Mouse (Mus musculus): ENCODE data around the gene Plxdc1. TPM values are rescaled to one million over a fixed set of nuclear protein-coding genes. Genes with fewer than 3 reads are reported as not detected.

Plxdc1 gene
- polyA plus RNA-seq, 1 experiment from 2014 or later = 0.18 TPM

DNA sequence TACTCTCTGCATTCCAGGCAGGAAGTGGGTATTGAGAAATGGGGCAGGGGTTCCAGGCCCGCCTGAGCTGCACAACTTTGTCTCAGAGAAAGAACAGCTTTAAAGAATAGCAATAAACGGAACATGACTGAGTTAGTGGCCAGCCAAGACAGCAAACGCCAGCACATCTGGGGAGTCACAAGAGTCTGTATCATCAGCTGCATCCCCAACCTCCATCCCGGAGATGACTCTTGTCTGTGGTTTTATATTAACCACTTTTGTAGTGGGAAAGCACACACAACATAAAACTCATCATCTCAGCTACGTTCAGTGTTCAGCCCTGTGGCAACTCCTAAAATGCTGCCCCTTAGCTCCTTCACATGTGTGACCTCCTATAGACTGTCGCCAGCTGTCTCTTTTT is 84.4 kb downstream of the Plxdc1 start:
- Histone ChIP-seq H3K36me3 (no peaks in the 10 kb centered on the region), H3K4me2 (no peak overlapping the region), H3K4me1 (no peaks in the 10 kb centered on the region), H3K4me3 (no peak overlapping the region), H3K9ac (no peak overlapping the region), H3K9me3 (no peaks in the 10 kb centered on the region), H3K27ac (no peak overlapping the region), H3K27me3 (no peaks in the 10 kb centered on the region)
- no peak for ATAC-seq (ENCODE audit: insufficient number of reproducible peaks, insufficient read depth, low FRiP score, low TSS enrichment, low read depth)
- 80% methylated on average over 6 of the region's 6 CpGs for WGBS

DNA sequence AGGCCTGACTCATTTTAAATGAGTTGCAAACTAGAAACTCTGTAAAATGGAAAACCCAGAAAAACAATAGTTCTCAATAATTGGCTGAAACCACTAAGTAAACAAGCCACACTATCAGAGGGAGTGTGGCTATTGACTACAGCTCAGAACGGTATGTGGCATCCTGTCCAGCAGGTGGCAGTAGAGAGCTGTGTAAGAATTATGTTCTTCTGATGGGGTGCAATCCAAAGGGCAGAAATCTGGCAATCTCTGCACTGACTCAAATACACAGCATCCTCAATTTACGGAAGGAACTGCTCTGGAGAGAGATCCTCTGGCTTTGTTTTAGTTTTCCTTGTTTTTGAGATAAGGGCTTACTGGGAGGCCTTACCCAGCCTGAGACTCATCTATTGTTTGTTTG is 86.4 kb downstream of the Plxdc1 start:
- 5% methylated on average over 2 of the region's 2 CpGs for WGBS
- Histone ChIP-seq H3K27me3 (no peaks in the 10 kb centered on the region), H3K27ac (no peak overlapping the region), H3K4me3 (no peak overlapping the region), H3K4me1 (no peaks in the 10 kb centered on the region), H3K9me3 (no peaks in the 10 kb centered on the region), H3K36me3 (no peaks in the 10 kb centered on the region), H3K4me2 (no peak overlapping the region), H3K9ac (no peak overlapping the region)
- ATAC-seq (ENCODE audit: insufficient number of reproducible peaks, insufficient read depth, low FRiP score, low TSS enrichment, low read depth) = no peak

DNA sequence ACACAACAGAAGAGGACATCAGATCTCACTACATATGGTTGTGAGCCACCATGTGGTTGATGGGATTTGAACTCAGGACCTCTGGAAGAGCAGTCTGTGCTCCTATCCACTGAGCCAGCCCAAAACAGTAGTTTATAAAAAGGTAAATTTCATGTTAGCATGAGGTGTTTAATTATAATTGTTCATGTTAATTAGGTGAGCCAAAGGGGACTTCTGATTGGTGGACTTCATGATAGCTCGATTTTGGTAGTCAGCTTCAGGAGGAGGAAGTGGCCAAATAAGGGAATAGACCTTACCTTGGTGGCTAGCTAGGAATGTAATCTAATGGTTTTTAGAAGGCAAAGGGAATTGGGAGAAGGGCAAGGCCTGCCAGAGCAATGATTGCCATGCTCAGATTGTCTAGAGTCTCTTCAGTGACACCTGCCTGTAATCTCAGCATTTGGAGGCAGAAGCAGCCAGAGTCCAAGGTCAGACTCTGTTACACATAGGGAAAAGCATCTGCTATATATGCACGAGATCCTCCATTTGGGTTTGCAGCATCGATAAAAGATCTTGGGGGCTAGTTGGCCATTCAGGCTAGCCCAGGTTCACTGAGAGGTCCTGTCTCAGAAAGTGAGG is 88.6 kb downstream of the Plxdc1 start:
- Histone ChIP-seq H3K4me3 (no peak overlapping the region), H3K4me2 (no peak overlapping the region), H3K36me3 (no peaks in the 10 kb centered on the region), H3K9me3 (peaks cover 3% of the 10 kb centered on the region; the same call in 1 of the 2 replicates), H3K4me1 (no peaks in the 10 kb centered on the region), H3K27ac (no peak overlapping the region), H3K27me3 (no peaks in the 10 kb centered on the region), H3K9ac (no peak overlapping the region)
- ATAC-seq (ENCODE audit: insufficient number of reproducible peaks, insufficient read depth, low FRiP score, low TSS enrichment, low read depth) = no peak
- 78% methylated on average over 3 of the region's 3 CpGs for WGBS

DNA sequence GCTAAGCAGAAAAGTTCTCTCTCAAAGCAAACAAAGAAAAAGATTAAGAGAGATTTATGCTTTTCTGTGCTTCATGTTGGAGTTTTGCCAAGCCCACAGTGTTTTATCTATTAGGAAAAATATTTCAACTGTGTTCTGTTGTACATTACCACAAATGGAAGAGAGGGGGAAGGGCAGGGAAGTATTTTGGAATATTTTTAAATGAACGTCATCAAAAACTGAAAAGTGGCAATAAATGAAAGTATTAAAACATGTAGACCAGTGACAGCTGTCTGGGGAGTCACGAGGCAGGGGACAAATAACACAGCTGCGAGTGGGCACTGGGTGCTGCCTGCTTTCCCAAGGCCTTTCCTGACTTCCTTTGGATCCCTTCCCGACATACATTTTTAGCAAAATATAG is 89.6 kb downstream of the Plxdc1 start:
- H3K9me3 ChIP-seq = peaks cover 3% of the 10 kb centered on the region; the same call in 1 of the 2 replicates
- no peak overlapping the region for H3K27ac ChIP-seq
- H3K36me3 ChIP-seq = no peaks in the 10 kb centered on the region
- WGBS = 63% methylated on average over 4 of the region's 4 CpGs
- no peak overlapping the region for H3K9ac ChIP-seq
- H3K4me1 ChIP-seq = no peaks in the 10 kb centered on the region
- no peak overlapping the region for H3K4me3 ChIP-seq
- no peak for ATAC-seq (ENCODE audit: insufficient number of reproducible peaks, insufficient read depth, low FRiP score, low TSS enrichment, low read depth)
- H3K27me3 ChIP-seq = no peaks in the 10 kb centered on the region
- H3K4me2 ChIP-seq = no peak overlapping the region

DNA sequence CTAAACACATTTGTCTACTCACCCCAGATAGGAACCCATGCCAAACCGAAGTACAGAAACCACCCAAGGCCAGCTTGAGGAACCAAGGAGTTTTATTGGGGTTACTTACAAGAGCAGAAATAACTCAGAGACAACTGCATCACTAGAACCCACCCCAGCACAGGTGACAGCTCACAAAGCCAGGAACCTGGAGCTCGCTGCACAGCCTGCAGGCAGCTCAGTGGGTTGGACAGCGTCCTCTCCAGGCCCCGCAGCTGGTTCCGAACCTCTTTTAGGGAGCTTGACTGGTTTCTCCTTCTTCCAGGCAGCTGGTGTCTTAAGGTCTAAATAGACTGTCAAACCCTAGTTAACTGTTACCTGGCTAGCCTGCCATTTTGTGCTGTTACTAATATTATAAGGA is 94.4 kb downstream of the Plxdc1 start:
- no peak overlapping the region for H3K9ac ChIP-seq
- WGBS = 70% methylated on average over 5 of the region's 5 CpGs
- no peaks in the 10 kb centered on the region for H3K36me3 ChIP-seq
- no peak for ATAC-seq (ENCODE audit: insufficient number of reproducible peaks, insufficient read depth, low FRiP score, low TSS enrichment, low read depth)
- no peak overlapping the region for H3K4me3 ChIP-seq
- no peaks in the 10 kb centered on the region for H3K27me3 ChIP-seq
- no peak overlapping the region for H3K27ac ChIP-seq
- H3K9me3 ChIP-seq = peaks cover 3% of the 10 kb centered on the region; the same call in 1 of the 2 replicates
- H3K4me1 ChIP-seq = no peaks in the 10 kb centered on the region
- no peak overlapping the region for H3K4me2 ChIP-seq

DNA sequence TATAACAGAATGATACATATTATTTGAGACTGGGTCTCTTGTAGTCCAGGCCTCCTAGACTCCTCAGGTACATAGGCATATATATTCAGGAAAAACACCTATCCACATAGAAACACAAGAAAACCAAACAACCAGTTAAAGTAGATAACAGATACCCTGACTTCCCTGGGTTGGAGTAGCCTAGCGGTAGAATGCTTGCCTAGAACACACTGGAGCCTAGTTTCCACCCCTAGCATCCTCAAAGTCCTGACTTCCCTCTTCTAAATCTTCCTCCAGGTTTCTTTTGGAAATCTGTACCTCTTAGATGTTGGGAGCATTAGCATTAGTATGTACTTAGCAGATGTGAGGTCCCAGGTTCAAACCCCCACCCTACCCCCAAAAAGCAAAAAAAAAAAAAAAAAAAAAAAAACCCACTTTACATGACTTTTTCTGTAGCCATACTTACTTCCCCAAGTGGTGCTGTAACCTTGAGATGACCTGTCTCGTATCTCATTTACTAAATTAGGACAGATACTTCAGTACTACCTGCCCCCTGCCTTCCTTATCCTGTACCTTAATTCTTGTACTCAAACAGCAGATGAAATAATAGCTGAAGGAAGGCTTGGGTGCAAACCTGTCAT is 100.8 kb downstream of the Plxdc1 start:
- ATAC-seq (ENCODE audit: insufficient number of reproducible peaks, insufficient read depth, low FRiP score, low TSS enrichment, low read depth) = no peak
- no peaks in the 10 kb centered on the region for H3K4me1 ChIP-seq
- no peaks in the 10 kb centered on the region for H3K36me3 ChIP-seq
- no peak overlapping the region for H3K4me2 ChIP-seq
- peak overlapping the region; percentile 58; the same call in 1 of the 2 replicates for H3K4me3 ChIP-seq
- no peaks in the 10 kb centered on the region for H3K27me3 ChIP-seq
- no peak overlapping the region for H3K9ac ChIP-seq
- WGBS = 93% methylated on average over 2 of the region's 2 CpGs
- H3K27ac ChIP-seq = no peak overlapping the region
- no peaks in the 10 kb centered on the region for H3K9me3 ChIP-seq

DNA sequence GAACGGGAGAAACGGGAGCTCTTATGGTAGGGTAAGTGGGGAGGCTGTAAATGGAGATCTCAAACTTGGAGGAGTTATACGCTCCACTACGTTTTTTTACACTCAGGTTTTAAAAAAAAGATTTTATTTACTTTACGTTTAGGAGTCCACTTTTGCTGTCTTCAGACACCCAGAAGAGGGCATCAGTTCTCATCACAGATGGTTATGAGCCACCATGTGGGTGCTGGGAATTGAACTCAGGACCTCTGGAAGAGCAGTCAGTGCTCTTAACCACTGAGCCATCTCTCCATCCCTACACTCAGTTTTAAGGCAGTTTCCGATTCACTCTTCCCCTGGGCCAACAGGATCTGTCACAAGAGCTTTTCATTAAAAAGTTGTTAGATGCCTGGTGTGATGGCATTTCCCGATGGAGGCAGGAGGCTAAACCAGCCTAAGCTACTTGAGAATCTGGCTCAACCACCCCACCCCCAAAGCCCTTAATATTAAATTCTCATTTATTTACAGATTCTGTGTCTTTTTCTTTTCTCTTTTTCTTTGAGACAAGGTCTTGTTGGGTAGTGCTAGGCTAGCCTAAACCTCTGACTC is 101.6 kb downstream of the Plxdc1 start:
- WGBS = 27% methylated on average over 7 of the region's 7 CpGs
- no peaks in the 10 kb centered on the region for H3K27me3 ChIP-seq
- H3K9ac ChIP-seq = peak overlapping the region; percentile 63
- peak overlapping the region; percentile 58 for H3K4me3 ChIP-seq
- ATAC-seq (ENCODE audit: insufficient number of reproducible peaks, insufficient read depth, low FRiP score, low TSS enrichment, low read depth) = no peak
- H3K27ac ChIP-seq = peak overlapping the region; percentile 86
- H3K4me2 ChIP-seq = peak overlapping the region; percentile 64
- H3K36me3 ChIP-seq = no peaks in the 10 kb centered on the region
- H3K9me3 ChIP-seq = no peaks in the 10 kb centered on the region
- H3K4me1 ChIP-seq = no peaks in the 10 kb centered on the region

DNA sequence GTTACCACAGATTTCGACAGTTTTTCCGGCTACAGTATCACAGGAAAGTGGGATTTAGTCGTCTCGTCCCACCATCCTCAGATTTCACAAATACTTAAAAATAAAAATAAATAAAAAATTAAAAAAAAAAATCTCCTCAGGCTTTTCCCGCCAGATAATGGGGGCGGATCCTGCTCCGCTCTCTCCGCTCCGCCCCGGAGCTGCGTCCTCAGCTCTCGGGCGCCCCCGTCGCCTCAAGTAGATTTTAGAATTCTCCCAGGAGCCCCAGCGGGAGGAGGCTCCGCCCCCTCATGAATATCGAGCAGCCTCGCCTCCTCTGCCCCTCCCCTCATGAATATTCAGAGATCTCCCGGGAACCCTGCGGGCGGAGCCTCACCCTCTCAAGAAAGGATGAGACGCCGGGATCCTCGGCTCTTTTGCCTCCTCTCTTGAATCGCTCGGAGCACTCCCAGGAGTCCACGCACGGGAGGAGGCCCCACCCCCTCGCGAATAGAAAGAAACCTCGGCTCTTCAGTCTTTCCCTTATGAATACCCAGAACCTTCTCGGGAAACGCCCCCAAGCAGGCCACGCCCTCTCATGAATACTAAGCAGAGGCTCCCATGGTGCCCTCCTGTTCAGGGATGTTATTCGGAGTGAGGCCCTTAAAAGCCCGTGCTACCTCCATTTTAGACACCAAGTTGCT is 102.2 kb downstream of the Plxdc1 start, which contains the start of gene Fbxo47:
TSS of gene Fbxo47 (minus strand) at position 237 of the 683 bp plus-strand sequence.
- WGBS = under 1% methylated on average over 37 of the region's 37 CpGs
- H3K9me3 ChIP-seq = no peaks in the 10 kb centered on the region
- H3K4me1 ChIP-seq = no peaks in the 10 kb centered on the region
- peak within 1 kb of the TSS; percentile 58 for H3K4me3 ChIP-seq
- ATAC-seq (ENCODE audit: insufficient number of reproducible peaks, insufficient read depth, low FRiP score, low TSS enrichment, low read depth) = peak; percentile 94
- H3K9ac ChIP-seq = peak within 1 kb of the TSS; percentile 64
- H3K4me2 ChIP-seq = peak within 1 kb of the TSS; percentile 64
- no peaks in the 10 kb centered on the region for H3K36me3 ChIP-seq
- H3K27me3 ChIP-seq = no peaks in the 10 kb centered on the region
- H3K27ac ChIP-seq = peak within 1 kb of the TSS; percentile 86

DNA sequence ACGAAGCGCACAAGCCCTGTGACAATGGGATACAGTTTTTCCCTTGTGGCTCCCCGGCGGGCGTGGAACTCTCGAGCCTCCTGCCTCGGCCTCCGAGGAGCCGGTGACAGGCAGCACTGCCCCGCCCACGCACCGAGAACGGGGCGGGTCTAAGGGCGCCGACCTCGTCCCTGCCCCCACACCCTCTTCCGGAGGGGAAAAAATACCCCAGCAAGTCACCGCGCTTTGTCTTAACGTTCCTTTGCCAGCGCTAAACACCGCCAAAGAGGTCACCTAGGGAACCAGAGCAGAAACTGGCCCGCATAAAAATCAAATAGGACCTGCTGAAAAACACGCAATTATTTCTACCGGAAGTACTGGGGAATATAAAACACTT is 102.7 kb downstream of the Plxdc1 start:
- H3K4me3 ChIP-seq = peak overlapping the region; percentile 58
- no peaks in the 10 kb centered on the region for H3K4me1 ChIP-seq
- H3K36me3 ChIP-seq = no peaks in the 10 kb centered on the region
- H3K27me3 ChIP-seq = no peaks in the 10 kb centered on the region
- peak overlapping the region; percentile 86 for H3K27ac ChIP-seq
- no peaks in the 10 kb centered on the region for H3K9me3 ChIP-seq
- peak overlapping the region; percentile 64 for H3K4me2 ChIP-seq
- WGBS = 4% methylated on average over 26 of the region's 26 CpGs
- H3K9ac ChIP-seq = peak overlapping the region; percentile 64
- ATAC-seq (ENCODE audit: insufficient number of reproducible peaks, insufficient read depth, low FRiP score, low TSS enrichment, low read depth) = no peak

DNA sequence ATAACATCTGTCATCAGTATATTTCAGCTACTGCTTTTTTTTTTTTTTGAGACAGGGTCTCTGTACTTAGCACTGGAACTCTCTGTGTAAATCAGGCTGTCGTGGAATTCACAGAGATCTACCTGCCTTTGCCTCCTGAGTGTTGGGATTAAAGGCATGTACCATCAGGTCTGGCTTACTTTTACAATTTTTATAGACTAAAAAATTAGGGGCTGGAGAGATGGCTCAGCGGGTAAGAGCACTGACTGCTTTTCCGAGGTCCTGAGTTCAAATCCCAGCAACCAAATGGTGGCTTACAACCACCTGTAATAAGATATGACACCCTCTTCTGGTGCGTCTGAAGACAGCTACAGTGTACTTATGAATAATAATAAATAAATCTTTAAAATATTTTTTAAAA is 105.9 kb downstream of the Plxdc1 start:
- 85% methylated on average over 4 of the region's 4 CpGs for whole genome bisulfite sequencing
- H3K27ac ChIP-seq = no peak overlapping the region
- no peak overlapping the region for H3K9ac ChIP-seq
- no peaks in the 10 kb centered on the region for H3K4me1 ChIP-seq
- H3K27me3 ChIP-seq = no peaks in the 10 kb centered on the region
- H3K36me3 ChIP-seq = no peaks in the 10 kb centered on the region
- H3K9me3 ChIP-seq = no peaks in the 10 kb centered on the region
- no peak overlapping the region for H3K4me3 ChIP-seq
- no peak overlapping the region for H3K4me2 ChIP-seq
- no peak for ATAC-seq (ENCODE audit: insufficient number of reproducible peaks, insufficient read depth, low FRiP score, low TSS enrichment, low read depth)

DNA sequence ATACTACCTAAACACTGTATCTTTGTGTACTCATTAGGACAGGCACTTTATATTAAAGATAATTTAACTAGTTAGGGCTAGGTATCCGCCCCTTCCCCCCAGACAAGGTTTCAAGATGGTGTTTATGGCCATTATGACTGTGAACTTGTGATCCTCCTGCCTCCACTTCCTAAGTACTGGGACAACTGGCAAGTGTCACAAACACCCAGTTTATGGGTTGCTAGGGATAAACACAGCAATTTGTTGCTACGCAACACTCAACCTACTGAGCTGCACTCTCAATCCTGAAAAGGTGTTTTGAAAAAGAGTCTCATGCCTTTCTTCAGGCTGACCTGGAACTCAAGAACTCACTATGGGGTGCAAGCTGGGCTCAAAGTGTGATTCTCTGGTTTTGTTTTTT is 108.9 kb downstream of the Plxdc1 start:
- no peaks in the 10 kb centered on the region for H3K4me1 ChIP-seq
- WGBS = 78% methylated on average over 2 of the region's 2 CpGs

More for the DNA sequence above, 108.9 kb downstream of the Plxdc1 start:
- Histone ChIP-seq H3K27ac (no peak overlapping the region), H3K9me3 (no peaks in the 10 kb centered on the region), H3K27me3 (no peaks in the 10 kb centered on the region), H3K9ac (no peak overlapping the region), H3K4me2 (no peak overlapping the region), H3K4me3 (no peak overlapping the region), H3K36me3 (no peaks in the 10 kb centered on the region)
- ATAC-seq (ENCODE audit: insufficient number of reproducible peaks, insufficient read depth, low FRiP score, low TSS enrichment, low read depth) = no peak
